Mouse (Mus musculus): ENCODE measurements around the gene Gpr55.
"Not testable (repeated sequence)": the region's sequence is repeated elsewhere in the genome, so short reads cannot be mapped to it uniquely, and the experiment has no call there.

Gpr55 gene

GRCm38 (mm10) chr1:85960873-85961272, at the start of gene Gpr55:
Gene Gpr55 (minus strand): TSS chr1:85961007.
- DNase-seq = no peak

- DNase-seq = peak; percentile 94
Measured at GRCm38 (mm10) chr1:86007778-86008177, 47.0 kb upstream of the Gpr55 start.

GRCm38 (mm10) chr1:86006040-86006439, 45.2 kb upstream of the Gpr55 start:
- no peak for DNase-seq

- no peak for DNase-seq
Measured at GRCm38 (mm10) chr1:86005540-86005939, 44.7 kb upstream of the Gpr55 start.

GRCm38 (mm10) chr1:85999853-86000570, 39.2 kb upstream of the Gpr55 start:
- DNase-seq = no peak

- no peak for DNase-seq
Measured at GRCm38 (mm10) chr1:85998012-85998411, 37.2 kb upstream of the Gpr55 start.

- DNase-seq = no peak
Measured at GRCm38 (mm10) chr1:85997221-85997620, 36.4 kb upstream of the Gpr55 start.

- DNase-seq = no peak
Measured at GRCm38 (mm10) chr1:85993541-85993940, 32.7 kb upstream of the Gpr55 start.

- no peak for DNase-seq
Measured at GRCm38 (mm10) chr1:85992175-85992574, 31.4 kb upstream of the Gpr55 start.

- not testable (repeated sequence) for DNase-seq
Measured at GRCm38 (mm10) chr1:85988882-85989281, 28.1 kb upstream of the Gpr55 start.

- no peak for DNase-seq
Measured at GRCm38 (mm10) chr1:85988351-85988750, 27.5 kb upstream of the Gpr55 start.

- DNase-seq = no peak
Measured at GRCm38 (mm10) chr1:85985784-85986183, 25.0 kb upstream of the Gpr55 start.

GRCm38 (mm10) chr1:85981738-85982357, 21.0 kb upstream of the Gpr55 start:
- peak; percentile 14 to 23 for DNase-seq

- no peak for DNase-seq
Measured at GRCm38 (mm10) chr1:85977709-85978108, 16.9 kb upstream of the Gpr55 start.

- no peak for DNase-seq
Measured at GRCm38 (mm10) chr1:85973468-85973877, 12.7 kb upstream of the Gpr55 start.

- DNase-seq = no peak
Measured at GRCm38 (mm10) chr1:85972341-85972740, 11.5 kb upstream of the Gpr55 start.

- no peak for DNase-seq
Measured at GRCm38 (mm10) chr1:85971070-85971469, 10.3 kb upstream of the Gpr55 start.

- DNase-seq = no peak
Measured at GRCm38 (mm10) chr1:85969519-85969918, 8.7 kb upstream of the Gpr55 start.

- DNase-seq = no peak
Measured at GRCm38 (mm10) chr1:85969081-85969480, 8.3 kb upstream of the Gpr55 start.

- no peak for DNase-seq
Measured at GRCm38 (mm10) chr1:85965856-85966255, 5.0 kb upstream of the Gpr55 start.

GRCm38 (mm10) chr1:85962081-85962480, 1.3 kb upstream of the Gpr55 start:
- DNase-seq = no peak

GRCm38 (mm10) chr1:85959889-85960276, 924 bp downstream of the Gpr55 start:
- no peak for DNase-seq

- DNase-seq = no peak
Measured at GRCm38 (mm10) chr1:85959129-85959888, 1.5 kb downstream of the Gpr55 start.
